Mouse (Mus musculus) heart, embryonic 13.5 days (tissue): Measurements from ENCODE around the gene Dvl3. TPM values are rescaled to one million over a fixed set of nuclear protein-coding genes. Genes with fewer than 3 reads are reported as not detected.

ENCODE experiments used
- ATAC-seq: fragments of 200-750 bp; cut with Nextera tagmentation; 2 replicates; pipeline ENCODE4 v1.8.0; 2017; ENCODE audit warnings: moderate TSS enrichment; ENCODE audit not compliant: insufficient number of reproducible peaks, low FRiP score, low TSS enrichment; ENCODE audit errors: extremely low read depth
- H3K27ac ChIP-seq: fragments of 300-500 bp; sonication (generic); replicated peaks from 2 replicates; pipeline ENCODE4 v1.5.1; 2015; ENCODE audit warnings: moderate library complexity, mild to moderate bottlenecking, inconsistent platforms
- H3K27me3 ChIP-seq: fragments of 300-500 bp; sonication (generic); replicated peaks from 2 replicates; pipeline ENCODE4 v1.6.1; 2015; ENCODE audit warnings: mild to moderate bottlenecking, inconsistent platforms
- H3K36me3 ChIP-seq: fragments of 300-500 bp; sonication (generic); 2 replicates; pipeline ENCODE4 v1.6.1; 2015; ENCODE audit warnings: mild to moderate bottlenecking, inconsistent platforms
- H3K4me1 ChIP-seq: fragments of 300-500 bp; sonication (generic); 2 replicates; pipeline ENCODE4 v1.6.1; 2015; ENCODE audit warnings: inconsistent platforms
- H3K4me2 ChIP-seq: fragments of 300-500 bp; sonication (generic); 2 replicates; pipeline ENCODE4 v1.6.1; 2015; ENCODE audit warnings: inconsistent platforms, mild to moderate bottlenecking, moderate library complexity
- H3K4me3 ChIP-seq: fragments of 300-500 bp; sonication (generic); 2 replicates; pipeline ENCODE4 v1.5.1; 2015; ENCODE audit warnings: moderate library complexity, mild to moderate bottlenecking, inconsistent platforms
- H3K9ac ChIP-seq: fragments of 300-500 bp; sonication (generic); 2 replicates; pipeline ENCODE4 v1.6.1; 2015; ENCODE audit warnings: inconsistent platforms, mild to moderate bottlenecking, moderate library complexity
- H3K9me3 ChIP-seq: fragments of 300-500 bp; sonication (generic); 2 replicates; pipeline ENCODE4 v1.6.1; 2016; ENCODE audit warnings: inconsistent platforms
- WGBS: fragments of 180-500 bp; shearing (Covaris S2); methylation state at CpG from one replicate; pipeline ENCODE4 v1.1.7; 2015; ENCODE audit warnings: mixed read lengths; 5-methylcytosine and 5-hydroxymethylcytosine counted together
- polyA plus RNA-seq: library from polyadenylated mRNA; unstranded; fragments of >200 nt; fragmentation: Nextera tagmentation; extraction: Ambion mirVana; gene quantifications from 2 replicates; pipeline ENCODE4 v1.2.1, GENCODE M21; 2015

The Dvl3 gene
- polyA plus RNA-seq, 1 experiment from 2014 or later, result 20.5 TPM

DNA sequence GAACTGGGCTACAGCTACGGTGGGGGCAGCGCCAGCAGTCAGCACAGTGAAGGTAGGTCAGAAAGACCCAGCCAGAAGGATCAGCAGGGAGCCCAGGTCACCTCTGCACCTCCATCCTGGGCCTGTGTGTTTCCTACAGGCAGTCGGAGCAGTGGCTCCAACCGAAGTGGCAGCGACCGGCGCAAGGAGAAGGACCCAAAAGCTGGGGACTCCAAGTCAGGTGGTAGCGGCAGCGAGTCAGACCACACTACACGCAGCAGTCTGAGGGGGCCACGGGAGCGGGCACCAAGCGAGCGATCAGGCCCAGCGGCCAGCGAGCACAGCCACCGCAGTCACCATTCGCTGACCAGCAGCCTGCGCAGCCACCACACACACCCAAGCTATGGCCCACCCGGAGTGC lies 14.2 kb downstream of the Dvl3 start:
- 93% methylated on average over 20 of the region's 20 CpGs for WGBS
- H3K9ac ChIP-seq, result no peak overlapping the region
- H3K4me3 ChIP-seq, result no peak overlapping the region
- H3K27ac ChIP-seq, result no peak overlapping the region
- no peak overlapping the region for H3K4me2 ChIP-seq
- H3K27me3 ChIP-seq, result no peaks in the 10 kb centered on the region
- peaks cover 77% of the 10 kb centered on the region for H3K36me3 ChIP-seq
- H3K4me1 ChIP-seq, result peaks cover under 1% of the 10 kb centered on the region
- ATAC-seq, result no peak
- no peaks in the 10 kb centered on the region for H3K9me3 ChIP-seq

DNA sequence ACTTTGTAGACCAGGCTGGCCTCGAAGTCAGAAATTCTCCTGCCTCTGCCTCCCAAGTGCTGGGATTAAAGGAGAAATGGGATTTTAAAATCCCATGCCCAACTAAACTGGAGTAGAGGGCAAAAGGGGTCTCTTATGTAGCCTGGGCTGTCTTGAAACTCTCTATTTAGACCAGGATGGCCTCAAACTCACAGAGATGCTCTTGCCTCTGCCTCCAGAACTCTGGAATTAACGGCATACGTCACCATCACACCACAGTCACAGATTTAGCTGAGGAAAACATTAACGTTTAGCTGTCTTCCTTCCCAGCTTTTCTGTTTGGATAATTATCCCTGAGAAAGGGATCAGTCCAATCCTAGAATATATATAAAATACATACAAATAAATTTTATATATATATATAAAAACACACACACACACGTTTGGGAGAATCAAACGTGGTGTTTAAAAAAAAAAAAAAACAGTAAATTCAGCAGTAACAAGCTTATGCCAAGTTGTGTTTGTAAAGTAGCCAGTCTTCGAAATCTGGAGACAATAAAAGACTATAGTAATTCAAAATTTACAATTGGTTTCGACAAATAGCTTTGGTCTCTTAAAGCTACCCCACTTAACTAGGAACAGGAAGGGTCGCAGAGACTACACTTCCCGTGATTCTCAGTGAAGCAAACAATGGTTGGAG lies 18.0 kb downstream of the Dvl3 start:
- no peak overlapping the region for H3K27ac ChIP-seq
- peak overlapping the region; percentile 95 for H3K4me3 ChIP-seq
- no peak for ATAC-seq
- H3K4me1 ChIP-seq, result peaks cover 31% of the 10 kb centered on the region
- no peaks in the 10 kb centered on the region for H3K27me3 ChIP-seq
- H3K9me3 ChIP-seq, result no peaks in the 10 kb centered on the region
- H3K9ac ChIP-seq, result no peak overlapping the region
- 49% methylated on average over 10 of the region's 10 CpGs for WGBS
- peak overlapping the region; percentile 91; the same call in 1 of the 2 replicates for H3K4me2 ChIP-seq
- H3K36me3 ChIP-seq, result peaks cover 61% of the 10 kb centered on the region

DNA sequence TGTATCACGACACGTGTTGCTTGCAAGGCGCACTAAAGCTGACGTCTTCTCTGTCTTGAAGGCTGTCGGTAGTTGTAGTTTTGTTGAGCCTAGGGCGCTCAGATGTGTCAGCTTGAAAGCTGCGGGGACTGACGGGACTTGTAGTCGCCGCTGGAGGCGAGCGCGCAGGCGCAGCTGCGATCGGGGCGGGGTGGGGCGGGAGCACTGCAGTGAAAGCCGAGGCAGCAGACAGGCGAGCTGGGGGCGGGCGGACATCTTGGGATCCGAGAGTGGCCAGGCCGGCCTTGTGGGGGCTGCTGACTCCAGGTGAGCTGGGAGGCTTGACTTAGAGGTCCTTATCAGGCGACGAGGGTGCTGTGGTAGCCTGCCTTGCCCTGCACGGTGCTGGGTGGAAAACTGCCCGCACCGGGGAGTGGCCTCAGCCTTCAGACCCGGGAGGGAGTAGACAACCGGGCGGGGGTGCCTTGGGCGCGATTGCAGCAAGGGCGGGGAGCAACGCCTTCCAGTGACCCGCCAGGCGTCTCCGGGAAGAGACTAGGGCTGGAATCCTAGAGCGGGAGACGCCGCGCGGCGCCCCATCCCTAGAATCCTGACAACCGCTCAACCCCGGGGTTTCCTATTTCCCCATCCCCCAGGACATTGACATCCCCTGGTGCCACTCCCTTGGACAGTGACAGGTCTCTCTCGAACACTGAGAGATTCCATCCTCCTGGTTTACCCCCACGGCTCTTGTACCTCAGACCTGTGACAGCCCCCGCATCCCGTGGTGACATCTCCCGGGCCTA lies 18.7 kb downstream of the Dvl3 start, which contains the start of gene Ap2m1:
Gene Ap2m1, plus strand, starts transcription at position 183 of the 785 bp plus-strand sequence.
- under 1% methylated on average over 51 of the region's 52 CpGs for WGBS
- peak; percentile 95 for ATAC-seq
- peaks cover 61% of the 10 kb centered on the region for H3K36me3 ChIP-seq
- no peaks in the 10 kb centered on the region for H3K9me3 ChIP-seq
- H3K4me3 ChIP-seq, result peak within 1 kb of the TSS; percentile 95
- peaks cover 36% of the 10 kb centered on the region for H3K4me1 ChIP-seq
- no peaks in the 10 kb centered on the region for H3K27me3 ChIP-seq
- peak within 1 kb of the TSS; percentile 91 for H3K4me2 ChIP-seq
- peak within 1 kb of the TSS; percentile 88 for H3K27ac ChIP-seq
- H3K9ac ChIP-seq, result peak within 1 kb of the TSS; percentile 97

DNA sequence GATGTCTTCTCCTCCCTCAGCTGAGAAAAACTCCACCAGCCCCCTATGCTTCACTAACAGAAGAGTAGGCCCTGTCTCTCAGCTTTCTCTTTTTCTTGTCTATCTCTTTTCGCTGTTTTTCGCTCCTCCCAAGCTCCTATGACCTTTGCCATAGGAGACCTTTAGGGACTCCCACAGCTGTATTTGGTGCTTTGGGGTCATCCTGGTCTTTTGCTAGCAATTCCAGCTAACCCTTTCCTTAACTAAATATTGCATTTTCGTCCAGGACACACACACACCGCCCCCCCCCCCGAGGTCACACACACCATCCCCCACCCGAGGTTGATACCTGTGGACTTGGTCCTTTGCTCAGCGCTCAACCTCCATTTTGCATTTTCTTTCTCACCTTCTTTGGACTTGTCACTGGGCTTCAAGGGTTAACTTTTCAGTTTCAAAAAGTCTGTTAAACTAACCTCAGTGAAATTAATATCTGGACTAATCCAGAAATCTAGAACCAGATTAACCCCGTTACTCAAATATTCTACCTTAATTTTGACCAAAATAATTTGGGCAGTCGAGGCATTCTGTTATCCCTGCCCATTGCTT lies 19.4 kb downstream of the Dvl3 start:
- Histone ChIP-seq H3K27me3 (no peaks in the 10 kb centered on the region), H3K9me3 (no peaks in the 10 kb centered on the region), H3K4me1 (peaks cover 37% of the 10 kb centered on the region), H3K27ac (peak overlapping the region; percentile 88), H3K36me3 (peaks cover 61% of the 10 kb centered on the region), H3K4me3 (peak overlapping the region; percentile 95), H3K9ac (peak overlapping the region; percentile 97), H3K4me2 (peak overlapping the region; percentile 91)
- ATAC-seq, result no peak
- 28% methylated on average over 9 of the region's 9 CpGs for WGBS

DNA sequence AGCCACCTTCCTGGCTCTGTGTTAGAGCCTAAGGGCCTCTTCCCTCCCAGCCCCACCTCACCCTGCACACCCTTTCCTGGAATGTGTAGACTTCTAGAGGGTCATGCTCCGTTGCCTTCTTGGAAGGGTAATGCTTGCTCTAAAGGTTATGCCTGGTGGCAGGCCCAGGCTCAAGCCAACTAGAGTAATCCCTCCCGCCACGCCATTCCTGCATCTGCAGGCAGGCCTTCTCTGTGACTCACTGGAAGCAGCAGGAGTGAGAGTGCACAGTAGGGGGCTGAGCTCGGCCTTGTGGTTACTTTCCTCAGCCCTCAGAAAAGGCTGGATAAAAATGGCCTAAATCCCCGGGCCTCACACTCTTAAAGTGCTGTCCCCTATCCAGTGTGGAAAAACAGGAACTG lies 20.3 kb downstream of the Dvl3 start:
- Histone ChIP-seq H3K4me2 (peak overlapping the region; percentile 91), H3K27me3 (no peaks in the 10 kb centered on the region), H3K4me3 (peak overlapping the region; percentile 95), H3K9ac (peak overlapping the region; percentile 97), H3K27ac (peak overlapping the region; percentile 43), H3K9me3 (no peaks in the 10 kb centered on the region), H3K4me1 (peaks cover 37% of the 10 kb centered on the region), H3K36me3 (peaks cover 61% of the 10 kb centered on the region)
- ATAC-seq, result no peak
- WGBS, result 24% methylated on average over 5 of the region's 5 CpGs

DNA sequence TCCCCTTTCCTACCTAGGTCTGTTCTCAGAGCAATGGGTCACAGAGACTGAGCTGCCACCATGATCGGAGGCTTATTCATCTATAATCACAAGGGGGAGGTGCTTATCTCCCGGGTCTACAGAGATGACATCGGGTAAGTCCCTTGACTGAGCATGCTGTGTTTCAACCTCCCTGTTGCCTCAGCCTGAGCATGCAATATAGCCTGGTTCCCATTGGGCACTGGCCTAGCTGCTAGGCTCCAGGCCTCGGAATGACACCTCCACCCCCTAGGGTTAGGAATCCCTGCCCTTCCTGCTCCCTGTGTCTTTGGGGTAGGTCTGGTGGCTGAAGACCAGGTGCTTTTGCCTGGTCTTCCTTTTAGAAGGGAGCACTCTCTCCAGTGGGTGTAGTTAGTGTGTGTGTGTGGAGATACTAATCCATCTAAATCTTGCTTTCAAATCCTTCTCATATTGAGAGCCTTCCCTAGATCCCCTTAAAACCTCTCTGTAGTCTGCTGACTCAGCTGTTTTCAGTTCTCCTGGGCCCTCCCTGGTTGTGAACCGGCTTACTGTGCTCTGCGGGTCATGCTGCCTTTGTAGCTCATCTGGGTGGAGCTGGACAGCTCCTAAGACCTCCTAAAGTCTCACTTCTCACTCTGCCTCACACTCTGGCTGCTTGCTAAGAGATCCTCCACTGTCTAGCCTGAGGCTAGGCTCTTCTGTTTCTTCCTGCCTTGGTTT lies 21.0 kb downstream of the Dvl3 start:
- Histone ChIP-seq H3K36me3 (peaks cover 62% of the 10 kb centered on the region), H3K4me3 (peak overlapping the region; percentile 95), H3K27ac (peak overlapping the region; percentile 43), H3K9me3 (no peaks in the 10 kb centered on the region), H3K4me2 (peak overlapping the region; percentile 91), H3K4me1 (peaks cover 37% of the 10 kb centered on the region), H3K9ac (peak overlapping the region; percentile 97), H3K27me3 (no peaks in the 10 kb centered on the region)
- 28% methylated on average over 6 of the region's 6 CpGs for WGBS
- ATAC-seq, result no peak

DNA sequence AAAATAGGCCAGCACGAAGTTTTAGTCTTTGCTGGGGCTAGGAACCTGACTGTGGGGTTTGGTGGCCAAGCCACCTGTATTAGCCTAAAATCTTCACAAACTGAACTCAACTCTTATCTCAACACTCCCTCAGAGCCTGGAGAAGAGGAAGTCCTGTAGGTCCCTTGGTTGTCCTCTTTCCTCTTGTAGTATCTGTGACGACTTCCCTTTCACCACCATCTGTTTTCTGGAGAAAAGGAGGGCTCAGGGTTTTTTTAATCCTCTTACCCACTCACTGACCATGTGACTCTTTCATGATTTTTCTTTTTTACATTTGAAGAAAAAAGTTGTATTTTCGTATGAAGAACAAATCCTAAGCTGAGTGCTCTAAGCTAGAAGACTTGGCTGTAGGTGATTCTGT lies 22.9 kb downstream of the Dvl3 start:
- no peaks in the 10 kb centered on the region for H3K27me3 ChIP-seq
- no peak overlapping the region for H3K4me2 ChIP-seq
- WGBS, result 68% methylated on average over 3 of the region's 3 CpGs
- no peak overlapping the region for H3K4me3 ChIP-seq
- no peak overlapping the region for H3K9ac ChIP-seq
- no peak overlapping the region for H3K27ac ChIP-seq
- peaks cover 67% of the 10 kb centered on the region for H3K36me3 ChIP-seq
- H3K4me1 ChIP-seq, result peaks cover 37% of the 10 kb centered on the region
- no peak for ATAC-seq
- no peaks in the 10 kb centered on the region for H3K9me3 ChIP-seq

DNA sequence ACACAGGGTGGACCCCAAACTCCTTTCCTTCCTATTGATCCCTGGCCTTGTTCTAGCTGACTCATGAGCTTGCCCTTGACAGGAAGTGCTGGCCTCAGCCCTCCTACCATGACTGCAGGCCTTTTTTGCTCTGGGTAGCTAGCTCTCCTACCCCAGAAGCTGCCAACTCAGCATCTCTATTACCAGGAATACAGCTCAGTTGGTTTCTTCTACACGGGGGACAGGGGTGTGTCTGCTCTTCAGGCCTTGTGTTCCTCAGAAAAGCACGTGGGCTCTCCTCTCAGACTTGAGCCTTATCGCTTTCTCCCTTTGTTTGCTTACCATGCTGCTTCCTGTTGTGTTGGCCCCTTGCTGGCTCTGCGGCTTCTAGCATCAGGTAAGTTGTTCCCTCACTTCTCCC lies 23.7 kb downstream of the Dvl3 start:
- peaks cover 37% of the 10 kb centered on the region for H3K4me1 ChIP-seq
- 74% methylated on average over 4 of the region's 4 CpGs for WGBS
- peaks cover 75% of the 10 kb centered on the region for H3K36me3 ChIP-seq
- no peak overlapping the region for H3K27ac ChIP-seq
- no peaks in the 10 kb centered on the region for H3K27me3 ChIP-seq
- peak overlapping the region; percentile 37; the same call in 1 of the 2 replicates for H3K9ac ChIP-seq
- no peaks in the 10 kb centered on the region for H3K9me3 ChIP-seq
- H3K4me3 ChIP-seq, result no peak overlapping the region
- no peak overlapping the region for H3K4me2 ChIP-seq
- no peak for ATAC-seq

DNA sequence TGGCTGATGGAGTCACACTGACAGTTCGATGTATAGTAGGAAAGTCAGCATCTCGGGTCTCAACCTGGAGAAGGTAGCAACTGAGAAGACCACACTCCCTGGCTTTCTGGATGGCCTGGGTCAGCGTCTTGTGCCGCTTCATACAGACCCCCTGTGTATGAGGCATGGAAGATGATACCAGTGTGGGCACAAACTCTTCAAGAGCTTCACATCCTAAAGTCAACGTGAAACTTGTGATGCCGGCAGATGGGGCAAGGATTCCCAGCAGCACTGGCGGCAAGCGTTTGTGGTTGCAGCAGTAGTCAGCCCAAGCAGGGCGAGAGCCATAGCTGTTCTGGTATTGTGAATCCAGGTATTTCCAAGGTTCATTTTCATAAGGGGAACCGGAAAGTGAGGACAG lies 28.9 kb downstream of the Dvl3 start:
- Histone ChIP-seq H3K27me3 (no peaks in the 10 kb centered on the region), H3K27ac (no peak overlapping the region), H3K4me1 (peaks cover 22% of the 10 kb centered on the region), H3K9me3 (no peaks in the 10 kb centered on the region), H3K9ac (no peak overlapping the region), H3K36me3 (peaks cover 62% of the 10 kb centered on the region), H3K4me3 (no peak overlapping the region), H3K4me2 (no peak overlapping the region)
- WGBS, result 89% methylated on average over 10 of the region's 10 CpGs
- ATAC-seq, result no peak

DNA sequence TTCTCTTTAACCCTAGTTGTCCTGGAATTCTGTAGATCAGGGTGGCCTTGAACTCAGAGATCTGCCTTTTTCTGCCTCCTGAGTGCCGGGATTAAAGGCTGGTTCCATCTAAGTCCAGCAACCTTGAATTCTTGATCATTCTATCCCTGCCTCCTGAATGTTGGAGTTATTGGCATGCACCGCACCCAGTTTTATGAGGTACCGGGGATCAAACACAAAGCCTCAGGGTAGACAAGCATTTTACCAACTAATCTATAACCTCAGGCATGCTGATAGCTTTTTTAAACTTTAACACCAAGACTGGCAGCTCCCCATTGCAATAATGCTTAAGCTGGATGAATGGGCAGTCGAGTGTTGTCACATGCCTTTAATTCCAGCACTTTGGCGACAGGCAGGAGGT lies 30.6 kb downstream of the Dvl3 start:
- 45% methylated on average over 5 of the region's 5 CpGs for WGBS
- H3K9me3 ChIP-seq, result no peaks in the 10 kb centered on the region

More for the DNA sequence above, 30.6 kb downstream of the Dvl3 start:
- H3K36me3 ChIP-seq, result peaks cover 61% of the 10 kb centered on the region
- peak overlapping the region; percentile 85 for H3K4me2 ChIP-seq
- no peak for ATAC-seq
- peak overlapping the region; percentile 92 for H3K4me3 ChIP-seq
- H3K27me3 ChIP-seq, result no peaks in the 10 kb centered on the region
- H3K4me1 ChIP-seq, result peaks cover 22% of the 10 kb centered on the region
- H3K27ac ChIP-seq, result peak overlapping the region; percentile 81
- peak overlapping the region; percentile 89 for H3K9ac ChIP-seq
